Mouse (Mus musculus): ENCODE measurements around the gene Rnf114.

The Rnf114 gene

GRCm38 (mm10) chr2:167539536-167540476 lies 47.4 kb downstream of the Rnf114 start:
- in situ Hi-C loops (cut with MseI, MboI) = no loop called here

DNA sequence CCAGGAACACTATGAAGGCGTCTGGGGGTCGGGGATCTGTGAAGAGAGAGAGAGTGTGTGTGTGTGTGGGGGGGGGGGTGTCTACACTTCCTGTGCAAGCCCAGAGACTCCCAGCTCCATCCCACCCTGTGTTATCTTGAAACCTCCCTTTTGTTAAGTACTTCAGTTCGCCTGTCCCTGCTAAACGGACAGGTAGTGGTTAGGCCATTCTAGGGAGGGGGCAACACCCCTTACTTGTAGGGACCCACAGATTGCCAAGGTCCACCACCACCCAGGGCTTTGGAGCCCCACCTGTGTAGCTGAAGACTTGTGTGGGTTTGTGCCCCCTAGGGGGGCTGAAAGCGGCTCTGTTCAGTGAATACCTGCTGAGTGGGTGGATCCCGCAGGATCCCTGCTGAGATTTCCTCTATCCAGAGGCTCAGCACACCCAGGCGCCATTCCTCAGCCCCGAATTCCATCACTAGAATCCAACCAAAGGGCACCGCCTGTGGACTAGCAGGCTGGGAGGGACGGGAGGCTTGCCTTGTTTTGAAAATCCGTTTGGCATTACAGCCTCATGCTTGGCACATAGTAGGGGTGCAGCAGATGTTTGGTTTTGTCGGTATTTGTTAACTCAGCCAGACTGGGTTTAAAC lies 48.1 kb downstream of the Rnf114 start:
- in situ Hi-C loops (cut with MseI, MboI) = no loop called here

- in situ Hi-C loops (cut with MseI, MboI) = no loop called here
Observed at GRCm38 (mm10) chr2:167541324-167541723, 48.9 kb downstream of the Rnf114 start.

- in situ Hi-C loops (cut with MseI, MboI) = no loop called here
Observed at GRCm38 (mm10) chr2:167541761-167542160, 49.3 kb downstream of the Rnf114 start.

DNA sequence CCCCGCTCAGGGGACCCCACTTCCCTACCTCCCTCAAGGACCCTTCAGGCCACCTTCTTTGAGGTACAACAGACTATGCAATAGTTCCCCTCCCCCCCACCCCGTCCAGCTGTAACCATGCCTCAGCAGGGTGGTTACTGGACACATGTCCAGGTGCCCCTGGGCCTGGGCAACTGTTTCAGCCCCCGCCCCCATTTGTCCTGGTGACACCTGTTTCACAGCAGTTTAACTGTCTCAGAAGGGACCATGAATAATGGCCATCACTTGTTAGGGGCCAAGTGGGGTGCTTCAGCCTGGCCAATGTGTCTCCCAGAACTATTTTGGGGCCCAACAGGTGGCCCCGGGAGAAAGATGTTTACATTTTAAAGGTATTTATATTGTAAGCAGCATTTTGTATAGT lies 49.9 kb downstream of the Rnf114 start:
- in situ Hi-C loops (cut with MseI, MboI) = no loop called here

DNA sequence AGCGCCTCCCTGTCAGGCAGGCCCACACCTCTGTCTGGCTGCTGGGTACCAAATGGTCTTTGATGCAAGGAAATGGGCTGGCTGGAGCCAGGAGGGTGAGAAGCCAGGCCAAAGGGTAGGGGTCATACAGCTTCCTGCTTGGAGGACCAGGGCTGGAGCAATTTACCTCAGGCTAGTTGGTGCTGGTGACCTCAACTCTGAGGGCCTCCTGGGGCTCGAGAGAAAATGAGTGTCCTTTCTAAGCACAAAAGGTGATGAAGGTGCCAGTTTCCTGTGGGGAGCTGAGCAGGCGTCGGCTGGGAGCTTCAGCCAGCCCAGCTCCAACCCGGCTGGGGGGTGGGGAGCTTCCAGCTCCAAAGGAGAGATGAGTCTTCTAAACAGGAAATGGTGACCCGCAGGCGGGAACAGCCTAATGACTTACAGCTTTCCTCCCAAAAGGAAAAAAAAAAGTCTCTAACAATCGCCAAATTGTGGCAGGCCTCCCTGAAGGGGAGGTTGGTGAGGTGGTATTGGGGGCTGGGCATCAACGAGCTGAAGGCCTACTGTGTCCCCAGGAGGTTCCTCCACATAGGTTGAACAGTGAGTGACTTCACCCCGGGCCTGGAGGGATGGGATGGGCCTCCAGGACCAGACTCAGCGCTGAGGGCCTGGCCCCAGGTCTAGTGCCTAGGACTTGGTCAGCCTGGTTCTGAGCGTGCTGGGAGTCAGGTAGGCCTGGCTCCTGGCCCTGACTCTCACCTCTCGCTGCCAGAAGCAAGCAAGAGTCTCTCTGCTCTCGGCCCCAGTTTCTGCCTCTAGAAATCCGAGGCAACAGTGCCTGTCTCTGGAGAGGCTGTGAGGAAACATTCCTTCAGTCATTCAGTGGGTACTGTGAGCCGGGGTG lies 50.9 kb downstream of the Rnf114 start:
- in situ Hi-C loops (cut with MseI, MboI) = no loop called here

DNA sequence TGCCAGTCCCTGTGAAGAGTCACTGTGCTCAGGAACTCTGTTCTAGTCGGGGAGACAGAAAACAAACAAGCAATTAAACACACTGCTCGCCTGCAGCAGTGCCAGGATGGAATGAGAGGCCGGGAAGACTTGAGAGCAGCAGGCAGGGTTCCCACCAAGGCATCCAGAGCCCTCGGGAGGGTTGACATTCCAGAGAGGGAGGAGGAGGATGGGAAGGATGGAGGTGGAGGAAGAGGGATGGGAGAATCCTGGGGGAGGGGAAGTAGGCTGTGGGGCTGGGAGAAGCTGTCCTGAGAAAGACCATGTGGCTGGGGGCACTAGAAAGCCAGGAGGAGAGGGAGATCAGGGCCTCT lies 51.5 kb downstream of the Rnf114 start:
- in situ Hi-C loops (cut with MseI, MboI) = no loop called here

DNA sequence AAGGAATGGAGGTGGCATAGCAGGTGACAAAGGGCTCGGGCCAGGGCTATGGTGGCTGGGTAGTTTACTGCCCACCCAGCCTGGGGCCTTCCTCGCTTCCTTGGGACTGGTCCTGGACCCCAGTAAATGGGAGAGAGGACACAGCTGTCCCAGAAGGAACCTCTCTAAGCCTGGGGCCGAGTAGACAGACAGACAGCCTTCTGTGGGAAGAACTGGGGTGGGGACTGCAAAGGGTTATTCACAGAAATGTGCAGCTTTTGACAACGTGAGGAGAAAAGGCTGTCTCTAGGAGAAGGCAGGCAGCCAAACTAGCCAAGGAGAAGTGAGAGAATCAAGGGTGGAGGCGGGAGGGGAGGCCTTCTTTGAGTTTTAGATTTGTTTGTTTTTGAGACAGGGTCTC lies 52.0 kb downstream of the Rnf114 start:
- in situ Hi-C loops (cut with MseI, MboI) = no loop called here

GRCm38 (mm10) chr2:167546447-167547195 lies 54.2 kb downstream of the Rnf114 start:
- in situ Hi-C loops (cut with MseI, MboI) = no loop called here

- in situ Hi-C loops (cut with MseI, MboI) = no loop called here
Observed at GRCm38 (mm10) chr2:167547444-167547843, 55.0 kb downstream of the Rnf114 start.

DNA sequence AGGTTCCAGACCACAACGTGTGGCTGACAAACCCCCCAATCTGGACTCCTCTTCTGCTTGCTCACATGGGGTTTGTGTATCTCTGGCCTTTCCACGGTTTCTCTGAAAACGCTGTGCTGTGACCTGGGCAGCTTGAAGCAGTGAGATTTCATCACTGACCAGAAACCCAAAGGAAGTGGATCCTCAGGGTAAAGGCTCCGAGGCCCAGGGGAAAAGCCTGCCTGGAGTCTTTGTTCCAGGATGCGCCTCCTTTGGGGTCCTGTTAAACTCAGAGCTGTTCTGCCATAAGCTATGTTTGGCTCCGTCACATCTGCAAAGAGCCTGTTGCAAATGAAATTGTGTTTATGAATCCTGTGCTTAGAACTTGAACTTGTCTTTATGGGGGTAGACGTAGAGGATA lies 56.5 kb downstream of the Rnf114 start:
- in situ Hi-C loops (cut with MseI, MboI) = no loop called here

DNA sequence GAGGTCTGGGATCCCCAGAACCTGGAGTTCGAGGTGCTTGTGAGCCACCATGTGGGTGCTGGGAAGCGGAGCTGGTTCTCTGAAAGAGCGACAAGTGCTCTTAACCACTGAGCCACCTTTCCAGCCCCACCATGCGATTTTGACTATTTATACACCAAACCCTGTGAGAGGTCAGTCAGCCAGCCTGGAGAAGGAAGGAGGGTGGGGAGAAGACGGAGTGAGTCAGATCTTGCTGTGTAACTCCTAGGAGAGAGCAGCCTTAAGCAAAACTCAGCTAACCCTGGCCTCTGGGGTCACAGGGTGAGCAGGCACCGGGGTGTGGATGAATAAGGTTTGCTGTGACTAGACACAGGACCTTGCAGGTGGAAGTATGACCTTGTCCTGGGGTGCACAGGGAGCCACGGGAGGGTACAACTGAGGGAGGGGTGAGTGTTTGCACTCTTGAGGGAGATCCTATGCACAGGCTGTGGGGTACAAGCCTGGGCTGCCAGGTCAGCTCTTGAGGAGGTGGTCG lies 58.0 kb downstream of the Rnf114 start:
- in situ Hi-C loops (cut with MseI, MboI) = no loop called here

- in situ Hi-C loops (cut with MseI, MboI) = no loop called here
Observed at GRCm38 (mm10) chr2:167551342-167551920, 59.0 kb downstream of the Rnf114 start.

DNA sequence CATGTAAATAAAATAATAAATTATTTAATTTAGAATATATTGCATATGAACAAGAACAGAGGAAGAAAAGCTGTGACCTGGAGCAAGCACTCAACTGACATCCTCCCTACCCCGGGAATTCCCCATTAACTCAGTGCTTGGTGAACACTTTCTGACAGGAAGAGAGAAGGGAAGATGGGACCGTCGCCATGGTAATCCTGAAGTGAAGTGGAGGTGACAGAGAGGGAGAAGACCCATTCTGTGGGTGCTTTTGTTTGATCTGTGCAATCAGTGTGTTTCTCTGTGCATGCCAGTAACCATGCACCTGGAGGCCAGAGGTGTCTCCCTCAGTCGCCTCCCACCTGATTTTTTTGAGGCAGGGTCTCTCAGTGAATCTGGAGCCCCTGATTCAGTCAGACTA lies 59.8 kb downstream of the Rnf114 start:
- in situ Hi-C loops (cut with MseI, MboI) = no loop called here

DNA sequence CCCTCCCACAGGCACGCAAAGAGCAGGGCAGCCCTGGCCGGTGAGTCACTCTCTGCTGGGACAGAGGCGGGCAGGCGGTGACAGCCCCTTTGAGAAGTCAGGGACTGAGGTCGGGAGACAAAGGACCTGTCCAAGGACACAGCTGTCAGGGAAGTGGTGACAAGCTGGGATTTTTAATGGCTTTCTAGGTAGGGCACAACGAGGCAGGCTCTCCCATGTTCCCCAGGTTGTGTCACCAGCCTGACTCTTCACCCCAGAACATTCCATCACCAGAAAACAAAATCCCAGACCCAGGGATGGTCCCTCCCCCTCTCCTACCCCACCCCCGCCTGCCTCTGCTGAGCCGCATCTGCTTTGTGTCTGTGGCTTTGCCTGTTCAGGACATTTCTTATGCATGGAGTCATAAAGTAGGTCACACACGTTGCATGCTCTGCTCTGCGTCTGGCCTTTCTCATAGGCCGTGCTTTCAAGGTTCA lies 60.5 kb downstream of the Rnf114 start:
- in situ Hi-C loops (cut with MseI, MboI) = no loop called here

- in situ Hi-C loops (cut with MseI, MboI) = no loop called here
Observed at GRCm38 (mm10) chr2:167555766-167556165, 63.3 kb downstream of the Rnf114 start.

DNA sequence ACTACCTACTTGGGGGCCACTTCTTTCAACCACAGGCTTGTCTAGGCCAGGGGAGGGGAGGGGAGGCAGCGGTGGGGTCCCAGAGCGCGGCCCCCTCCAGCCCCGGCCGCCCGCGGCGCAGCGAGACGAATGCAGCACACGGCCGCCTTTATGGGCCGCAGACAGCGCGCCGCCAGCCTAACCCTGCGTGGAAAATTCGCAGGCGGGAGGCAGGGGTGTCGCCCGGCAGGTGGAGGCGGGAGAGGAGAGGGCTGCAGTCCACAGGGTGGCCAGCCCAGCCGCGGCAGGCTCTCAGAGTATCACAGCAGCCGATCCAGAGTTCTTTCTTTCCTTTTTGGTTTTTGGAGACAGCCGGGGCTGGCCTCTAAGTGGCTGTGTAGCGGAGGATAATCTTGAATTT lies 67.0 kb downstream of the Rnf114 start:
- in situ Hi-C loops (cut with MseI, MboI) = no loop called here

- in situ Hi-C loops (cut with MseI, MboI) = no loop called here
Observed at GRCm38 (mm10) chr2:167562101-167562500, 69.7 kb downstream of the Rnf114 start.

DNA sequence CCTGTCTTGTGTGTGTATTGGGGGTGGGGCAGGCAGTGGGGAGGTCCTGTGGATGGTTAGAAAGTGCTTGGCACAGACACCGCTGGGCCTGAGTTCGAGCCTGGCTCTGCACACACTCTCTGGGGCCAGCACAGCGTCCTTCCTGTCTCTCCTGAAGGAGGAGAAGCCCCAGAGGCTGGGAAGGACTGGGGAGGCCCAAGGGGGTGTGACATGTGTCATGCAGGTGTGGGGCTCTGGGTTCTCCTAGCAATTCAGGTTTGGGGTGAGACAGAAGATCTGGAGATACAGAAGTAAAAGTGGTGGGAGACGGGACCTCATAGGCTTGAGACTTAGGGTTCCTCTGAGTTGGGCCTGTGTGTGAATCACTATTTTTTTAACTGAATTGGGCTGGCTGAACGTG lies 70.6 kb downstream of the Rnf114 start:
- in situ Hi-C loops (cut with MseI, MboI) = no loop called here

- in situ Hi-C loops (cut with MseI, MboI) = no loop called here
Observed at GRCm38 (mm10) chr2:167563703-167564102, 71.3 kb downstream of the Rnf114 start.
